Mouse (Mus musculus): ENCODE data around the gene Tm4sf1.

The Tm4sf1 gene

DNA sequence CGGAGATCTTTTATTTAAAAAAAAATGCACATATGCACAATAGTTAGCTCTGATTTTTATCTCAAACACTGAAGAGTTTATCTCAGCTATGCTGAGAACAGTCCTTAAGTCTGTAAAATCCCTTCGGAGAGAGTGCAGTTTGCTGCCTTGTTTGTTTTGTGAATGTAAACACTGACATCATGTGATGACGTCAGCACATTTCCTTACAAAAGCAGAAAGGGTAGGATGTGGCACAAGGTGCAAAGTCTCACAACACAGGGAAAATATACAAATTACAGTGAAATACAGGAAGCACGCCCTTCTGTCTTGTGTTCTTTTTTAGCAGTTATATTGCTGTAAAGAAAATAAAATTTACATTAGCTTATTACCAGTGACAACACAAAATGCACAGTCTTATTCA is 14.3 kb downstream of the Tm4sf1 start:
- DNase-seq: no peak

DNA sequence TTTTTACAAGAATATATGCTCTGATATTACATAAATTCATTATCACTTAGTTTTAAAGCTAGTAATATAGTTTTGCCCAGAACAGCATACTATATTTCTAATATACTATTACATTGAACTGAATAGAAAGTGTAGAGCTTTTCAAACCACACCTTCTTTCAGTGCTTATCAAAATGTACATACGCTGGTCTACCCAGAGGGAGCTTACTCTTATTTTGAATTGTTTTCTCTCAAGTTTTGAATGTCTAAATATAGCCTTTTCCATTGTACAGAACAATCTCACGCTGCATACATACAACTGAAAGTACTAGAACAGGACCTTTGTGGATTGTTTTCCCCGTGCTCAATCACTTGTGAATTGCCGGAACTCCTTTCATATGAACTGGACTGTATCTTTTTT is 23.6 kb downstream of the Tm4sf1 start:
- DNase-seq: no peak

DNA sequence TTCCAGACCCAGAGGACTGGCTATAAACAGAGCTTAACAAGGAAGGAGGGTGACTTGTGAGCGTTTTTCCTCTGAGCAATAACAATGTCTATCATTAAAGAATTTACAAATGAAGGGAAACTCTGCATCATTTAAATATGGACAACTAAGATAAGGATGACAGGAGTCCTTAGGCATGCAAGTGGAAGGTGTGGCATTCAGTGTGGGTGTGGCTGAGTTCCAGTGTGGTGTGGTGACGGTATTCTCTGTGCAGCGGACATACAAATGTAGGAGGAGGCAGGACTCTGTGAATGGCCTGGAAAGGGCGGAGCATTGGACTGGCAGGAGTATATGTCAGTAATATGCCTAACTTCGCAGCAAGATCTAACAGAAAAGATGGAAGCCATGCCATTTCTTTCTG is 24.3 kb downstream of the Tm4sf1 start:
- no peak for DNase-seq

DNA sequence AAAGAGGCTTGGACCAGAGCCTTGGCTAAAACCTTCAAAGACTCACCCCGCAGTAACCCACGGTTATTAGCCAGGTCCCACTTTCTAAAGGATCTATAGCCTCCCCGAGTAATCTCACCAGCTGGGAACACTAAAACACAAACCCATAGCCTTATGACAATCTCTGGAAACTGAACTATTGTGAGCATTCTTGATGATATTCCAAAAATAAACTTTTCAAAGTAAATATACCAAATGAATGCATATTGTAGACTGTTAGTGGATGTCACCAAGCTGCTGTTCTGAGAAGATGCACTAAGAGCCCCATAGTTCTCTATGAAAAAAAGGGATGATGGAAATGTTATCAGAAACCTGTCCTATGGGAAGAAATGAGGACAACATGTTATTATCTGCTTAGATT is 25.0 kb downstream of the Tm4sf1 start:
- no peak for DNase-seq

DNA sequence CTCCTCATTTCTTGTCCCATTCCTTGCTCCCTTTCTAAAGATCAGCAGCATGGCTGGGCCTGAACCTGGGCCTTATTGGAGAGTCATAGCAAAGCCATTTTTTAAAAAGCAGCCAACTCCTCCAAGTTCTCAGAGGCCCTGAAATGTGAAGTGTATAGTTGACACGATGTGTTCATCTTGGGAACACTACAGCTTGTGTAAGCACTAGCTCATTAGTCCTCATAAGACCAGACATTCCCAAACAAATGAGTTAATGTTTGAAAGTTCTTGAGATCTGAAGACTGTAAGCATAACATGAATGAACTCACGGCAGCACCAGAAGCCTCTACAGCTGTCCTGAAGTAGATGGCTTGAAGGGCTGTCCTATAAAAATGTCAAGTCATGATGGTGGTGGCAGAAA is 32.8 kb downstream of the Tm4sf1 start:
- no peak for DNase-seq

DNA sequence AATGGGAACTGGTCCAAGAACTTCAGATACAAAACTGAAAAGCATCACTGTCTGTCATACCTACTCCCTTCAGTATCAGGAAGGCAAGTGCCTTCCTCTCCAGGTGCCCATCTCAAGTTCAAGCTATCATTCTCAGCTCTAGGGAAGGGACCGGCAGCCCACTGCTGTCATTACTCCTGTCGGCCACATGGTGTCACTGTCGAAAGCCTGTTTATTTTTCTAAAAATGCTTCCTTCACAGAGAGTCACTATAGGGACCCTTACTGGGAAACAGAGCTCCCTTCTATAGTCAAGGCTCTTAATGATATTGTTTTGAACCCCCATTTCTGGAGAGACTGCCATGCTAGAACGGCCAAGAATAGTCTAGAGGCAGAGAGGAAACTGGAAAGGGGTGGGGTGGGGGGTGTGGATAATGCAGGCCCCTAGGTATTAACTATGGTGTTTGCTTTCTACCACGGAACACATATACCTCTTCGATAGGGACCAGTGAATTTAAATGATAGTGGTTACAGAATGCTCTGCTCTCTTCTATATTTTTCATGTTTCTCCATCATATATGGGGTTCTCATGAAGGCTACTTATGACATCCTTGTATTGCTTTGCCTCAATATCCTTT is 34.1 kb downstream of the Tm4sf1 start:
- DNase-seq: no peak

DNA sequence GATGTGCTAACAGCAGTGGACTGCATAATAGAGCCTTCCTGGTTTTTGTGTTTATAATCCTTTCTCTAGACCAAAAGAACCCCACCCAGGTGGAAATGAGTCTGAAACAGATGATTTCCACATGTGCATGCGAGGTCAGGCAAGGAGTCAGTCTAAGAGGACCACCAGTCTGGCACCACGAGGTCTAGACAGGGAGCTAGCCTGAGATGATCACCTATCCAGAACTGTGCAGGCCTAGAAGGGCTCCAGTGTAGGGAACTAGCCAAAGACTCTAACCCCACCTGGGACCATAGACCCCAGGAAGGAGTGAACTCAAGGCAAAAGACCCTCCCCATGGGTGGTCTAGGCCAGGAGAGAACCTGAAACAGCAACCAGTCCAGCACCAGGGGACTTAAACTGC is 48.7 kb downstream of the Tm4sf1 start:
- DNase-seq: no peak

DNA sequence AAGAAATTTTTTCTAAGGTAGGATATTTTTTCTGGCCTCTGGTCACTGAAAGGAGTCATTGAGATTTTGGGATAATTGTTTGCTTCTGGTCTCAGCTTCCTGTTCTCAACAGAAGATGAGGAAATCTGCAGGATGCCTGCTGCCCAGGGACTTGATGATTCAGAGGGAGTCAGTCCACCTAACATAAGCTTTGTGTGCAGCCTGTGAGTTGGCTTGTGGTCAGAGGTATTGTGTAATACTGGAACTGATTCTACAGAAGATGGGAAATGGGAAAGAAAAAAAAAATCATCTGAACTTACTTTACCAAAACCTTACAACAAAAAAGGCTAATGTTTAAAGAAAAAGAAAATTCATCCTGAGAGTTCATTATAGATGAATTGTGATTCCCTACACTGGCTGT is 49.2 kb downstream of the Tm4sf1 start:
- no peak for DNase-seq

DNA sequence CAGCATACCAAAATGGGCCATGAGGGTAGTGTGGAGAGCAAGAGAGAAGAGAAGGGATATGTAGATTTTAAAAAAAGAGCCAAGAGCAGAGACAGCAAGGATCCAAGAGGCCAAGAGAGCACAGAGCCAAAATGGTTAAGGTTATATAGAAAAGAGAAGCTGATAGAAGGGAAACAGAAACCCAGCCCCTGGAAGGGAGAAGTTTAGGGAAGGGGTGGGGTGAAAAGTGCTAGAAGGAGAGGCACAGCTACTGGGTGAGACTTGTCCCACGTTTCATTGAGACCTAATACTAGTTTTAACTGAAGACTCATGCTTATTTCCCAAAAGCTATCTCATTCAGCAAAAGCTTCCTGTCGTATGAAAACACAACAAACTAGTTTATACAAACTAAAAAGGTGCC is 56.5 kb downstream of the Tm4sf1 start:
- no peak for DNase-seq
